In genomic region chr7:82063407-82063806, GRCm38 (mm10) we compare ENCODE assay signal across 26 mouse cellular contexts.
A peak's percentile ranks its signal among the peaks of the same experiment; 100 is the strongest.
DNase-seq lines count a peak whose midpoint lies in the region; ATAC-seq lines count a peak whose summit lies in the region.
"Had no signal": no experiment of that assay in that cellular context is flagged by ENCODE, and none has a peak within 500 bp of the region (broad histone marks: within the 10 kb centered on the region; RNA-seq: fewer than 3 reads in every experiment).

No protein-coding gene starts in this region.

- 62% methylated on average over 7 of the region's 7 CpGs for WGBS in hindbrain, embryonic 16.5 days
- 67% methylated on average over 7 of the region's 7 CpGs for WGBS in hindbrain, embryonic 12.5 days
- WGBS in midbrain, embryonic 11.5 days, result 76% methylated on average over 7 of the region's 7 CpGs
- WGBS in midbrain, embryonic 16.5 days, result 57% methylated on average over 7 of the region's 7 CpGs
- 56% methylated on average over 7 of the region's 7 CpGs for WGBS in forebrain, embryonic 12.5 days
- 43% methylated on average over 7 of the region's 7 CpGs for WGBS in forebrain, embryonic 16.5 days

- H3K27ac ChIP-seq in hindbrain, embryonic 16.5 days (ENCODE audit: low read depth, low read length), result no peak overlapping the region
- H3K27ac ChIP-seq in hindbrain, embryonic 12.5 days, result no peak overlapping the region
- H3K27ac ChIP-seq in midbrain, embryonic 11.5 days (ENCODE audit: low read depth, low read length), result no peak overlapping the region
- no peak overlapping the region for H3K27ac ChIP-seq in midbrain, embryonic 16.5 days (ENCODE audit: low read length)
- no peak overlapping the region for H3K27ac ChIP-seq in forebrain, embryonic 12.5 days
- H3K27ac ChIP-seq in forebrain, embryonic 16.5 days (ENCODE audit: low read length), result no peak overlapping the region
- H3K27ac ChIP-seq: embryonic facial prominence, embryonic 12.5 days; heart, embryonic 10.5 days; limb, embryonic 15.5 days; liver, embryonic 14.5 days; lung, embryonic 15.5 days; neural tube, embryonic 15.5 days had no signal

- H3K9ac ChIP-seq in hindbrain, embryonic 16.5 days (ENCODE audit: low read depth, low read length), result no peak overlapping the region
- H3K9ac ChIP-seq in hindbrain, embryonic 12.5 days, result no peak overlapping the region
- no peak overlapping the region for H3K9ac ChIP-seq in midbrain, embryonic 11.5 days (ENCODE audit: low read length)
- no peak overlapping the region for H3K9ac ChIP-seq in midbrain, embryonic 16.5 days (ENCODE audit: low read depth, low read length)
- H3K9ac ChIP-seq in forebrain, embryonic 12.5 days, result no peak overlapping the region
- H3K9ac ChIP-seq in forebrain, embryonic 16.5 days (replicated peaks; ENCODE audit: low read depth, low read length), result no peak overlapping the region
- H3K9ac ChIP-seq: embryonic facial prominence, embryonic 12.5 days; limb, embryonic 15.5 days; liver, embryonic 14.5 days; lung, embryonic 15.5 days; neural tube, embryonic 15.5 days had no signal

- no peaks in the 10 kb centered on the region for H3K36me3 ChIP-seq in hindbrain, embryonic 16.5 days (ENCODE audit: control insufficient read depth, insufficient read depth, low read length)
- H3K36me3 ChIP-seq in hindbrain, embryonic 12.5 days, result no peaks in the 10 kb centered on the region
- H3K36me3 ChIP-seq in midbrain, embryonic 11.5 days (ENCODE audit: control insufficient read depth, insufficient read depth, low read length), result no peaks in the 10 kb centered on the region
- H3K36me3 ChIP-seq in midbrain, embryonic 16.5 days (ENCODE audit: control insufficient read depth, insufficient read depth, low read length), result no peaks in the 10 kb centered on the region
- no peaks in the 10 kb centered on the region for H3K36me3 ChIP-seq in forebrain, embryonic 12.5 days (replicated peaks)
- H3K36me3 ChIP-seq in forebrain, embryonic 16.5 days (ENCODE audit: control insufficient read depth, insufficient read depth), result no peaks in the 10 kb centered on the region
- H3K36me3 ChIP-seq: embryonic facial prominence, embryonic 12.5 days; G1E; heart, embryonic 10.5 days; limb, embryonic 15.5 days; lung, embryonic 15.5 days; neural tube, embryonic 15.5 days had no signal

- H3K4me1 ChIP-seq in hindbrain, embryonic 16.5 days (ENCODE audit: control insufficient read depth, insufficient read depth, low read depth, low read length), result no peaks in the 10 kb centered on the region
- no peaks in the 10 kb centered on the region for H3K4me1 ChIP-seq in hindbrain, embryonic 12.5 days
- no peaks in the 10 kb centered on the region for H3K4me1 ChIP-seq in midbrain, embryonic 11.5 days (ENCODE audit: control insufficient read depth, insufficient read depth, low read length)
- no peaks in the 10 kb centered on the region for H3K4me1 ChIP-seq in midbrain, embryonic 16.5 days (ENCODE audit: control insufficient read depth, insufficient read depth, low read length)
- no peaks in the 10 kb centered on the region for H3K4me1 ChIP-seq in forebrain, embryonic 12.5 days
- H3K4me1 ChIP-seq in forebrain, embryonic 16.5 days (replicated peaks; ENCODE audit: control insufficient read depth, insufficient read depth, low read length), result peaks cover 6% of the 10 kb centered on the region; the same call in 1 of the 2 replicates
- H3K4me1 ChIP-seq: embryonic facial prominence, embryonic 12.5 days; heart, embryonic 10.5 days; lung, embryonic 15.5 days; neural tube, embryonic 15.5 days had no signal

- no peak overlapping the region for H3K4me3 ChIP-seq in hindbrain, embryonic 16.5 days (ENCODE audit: low read length)
- H3K4me3 ChIP-seq in hindbrain, embryonic 12.5 days, result no peak overlapping the region
- H3K4me3 ChIP-seq in midbrain, embryonic 11.5 days (ENCODE audit: low read depth, low read length), result no peak overlapping the region
- no peak overlapping the region for H3K4me3 ChIP-seq in midbrain, embryonic 16.5 days (ENCODE audit: low read depth, low read length)
- no peak overlapping the region for H3K4me3 ChIP-seq in forebrain, embryonic 12.5 days (replicated peaks)
- H3K4me3 ChIP-seq in forebrain, embryonic 16.5 days (replicated peaks; ENCODE audit: low read length), result no peak overlapping the region
- H3K4me3 ChIP-seq: embryonic facial prominence, embryonic 12.5 days; heart, embryonic 10.5 days; limb, embryonic 15.5 days; lung, embryonic 15.5 days; neural tube, embryonic 15.5 days had no signal

- no peaks in the 10 kb centered on the region for H3K27me3 ChIP-seq in hindbrain, embryonic 16.5 days (replicated peaks; ENCODE audit: control insufficient read depth, insufficient read depth, low read length)
- no peaks in the 10 kb centered on the region for H3K27me3 ChIP-seq in hindbrain, embryonic 12.5 days
- H3K27me3 ChIP-seq in midbrain, embryonic 11.5 days (ENCODE audit: control insufficient read depth, insufficient read depth, low read length), result no peaks in the 10 kb centered on the region
- no peaks in the 10 kb centered on the region for H3K27me3 ChIP-seq in midbrain, embryonic 16.5 days (ENCODE audit: control insufficient read depth, insufficient read depth, low read depth, low read length)
- H3K27me3 ChIP-seq in forebrain, embryonic 12.5 days, result peaks cover 42% of the 10 kb centered on the region
- H3K27me3 ChIP-seq in forebrain, embryonic 16.5 days (replicated peaks; ENCODE audit: control insufficient read depth, insufficient read depth, low read length), result no peaks in the 10 kb centered on the region; the same call in 1 of the 2 replicates
- H3K27me3 ChIP-seq: CH12.LX; embryonic facial prominence, embryonic 12.5 days; neural tube, embryonic 15.5 days; Patski had no signal

- no peaks in the 10 kb centered on the region for H3K9me3 ChIP-seq in hindbrain, embryonic 16.5 days (ENCODE audit: control insufficient read depth, low read length)
- no peaks in the 10 kb centered on the region for H3K9me3 ChIP-seq in hindbrain, embryonic 12.5 days (replicated peaks)
- no peaks in the 10 kb centered on the region for H3K9me3 ChIP-seq in midbrain, embryonic 11.5 days (ENCODE audit: control insufficient read depth, low read length)
- H3K9me3 ChIP-seq in midbrain, embryonic 16.5 days (replicated peaks; ENCODE audit: control insufficient read depth, low read length, poor library complexity, severe bottlenecking), result no peaks in the 10 kb centered on the region
- H3K9me3 ChIP-seq in forebrain, embryonic 12.5 days, result no peaks in the 10 kb centered on the region
- H3K9me3 ChIP-seq in forebrain, embryonic 16.5 days (ENCODE audit: control insufficient read depth, low read length), result no peaks in the 10 kb centered on the region
- H3K9me3 ChIP-seq: embryonic facial prominence, embryonic 12.5 days; G1E; heart, embryonic 10.5 days; limb, embryonic 15.5 days; lung, embryonic 15.5 days; neural tube, embryonic 15.5 days had no signal

- H3K4me2 ChIP-seq in hindbrain, embryonic 16.5 days (ENCODE audit: low read length), result no peak overlapping the region
- H3K4me2 ChIP-seq in hindbrain, embryonic 12.5 days (replicated peaks), result no peak overlapping the region
- no peak overlapping the region for H3K4me2 ChIP-seq in midbrain, embryonic 11.5 days
- H3K4me2 ChIP-seq in midbrain, embryonic 16.5 days (ENCODE audit: low read length), result no peak overlapping the region
- no peak overlapping the region for H3K4me2 ChIP-seq in forebrain, embryonic 12.5 days
- H3K4me2 ChIP-seq in forebrain, embryonic 16.5 days (ENCODE audit: low read length), result no peak overlapping the region
- H3K4me2 ChIP-seq: embryonic facial prominence, embryonic 12.5 days; limb, embryonic 15.5 days; lung, embryonic 15.5 days; neural tube, embryonic 15.5 days had no signal

- ATAC-seq in hindbrain, embryonic 16.5 days, result peak; percentile 52; the same call in 1 of the 2 replicates
- ATAC-seq in hindbrain, embryonic 12.5 days (ENCODE audit: low FRiP score), result no peak
- no peak for ATAC-seq in midbrain, embryonic 11.5 days (ENCODE audit: low FRiP score)
- ATAC-seq in midbrain, embryonic 16.5 days, result no peak
- ATAC-seq in forebrain, embryonic 12.5 days (ENCODE audit: low FRiP score), result peak; percentile 39; the same call in 1 of the 2 replicates
- peak; percentile 86 for ATAC-seq in forebrain, embryonic 16.5 days
- ATAC-seq: Patski had no signal

- DNase-seq in midbrain, embryonic 11.5 days (ENCODE audit: low spot score, missing footprints), result peak; percentile 41
- DNase-seq in heart, adult 8-10 months (ENCODE audit: low spot score), result no peak
- DNase-seq: adrenal gland, postnatal 36 days; B cell, adult 2 months; cerebellum, adult 11-12 months; kidney, adult 8-10 months; kidney, postnatal 10 days; layer of hippocampus, postnatal 36 days; lung, postnatal 4 days; right cerebral cortex, adult 18-20 months; spleen, adult 18-20 months; thymus, postnatal 25 days had no signal

Comparison
In these comparisons a context has a peak if more than half of its experiments do, and no peak if none do; other contexts are left out.
1. ATAC-seq: peak in hindbrain, embryonic 16.5 days (single experiment), forebrain, embryonic 12.5 days (single experiment) and forebrain, embryonic 16.5 days (single experiment); none in hindbrain, embryonic 12.5 days (single experiment), midbrain, embryonic 11.5 days (single experiment) and midbrain, embryonic 16.5 days (single experiment).